Mouse (Mus musculus): Measurements from ENCODE around the gene Olfr544. TPM values are rescaled to one million over a fixed set of nuclear protein-coding genes. Genes with fewer than 3 reads are reported as not detected.

Olfr544 gene
- polyA plus RNA-seq, 1 experiment = not detected

DNA sequence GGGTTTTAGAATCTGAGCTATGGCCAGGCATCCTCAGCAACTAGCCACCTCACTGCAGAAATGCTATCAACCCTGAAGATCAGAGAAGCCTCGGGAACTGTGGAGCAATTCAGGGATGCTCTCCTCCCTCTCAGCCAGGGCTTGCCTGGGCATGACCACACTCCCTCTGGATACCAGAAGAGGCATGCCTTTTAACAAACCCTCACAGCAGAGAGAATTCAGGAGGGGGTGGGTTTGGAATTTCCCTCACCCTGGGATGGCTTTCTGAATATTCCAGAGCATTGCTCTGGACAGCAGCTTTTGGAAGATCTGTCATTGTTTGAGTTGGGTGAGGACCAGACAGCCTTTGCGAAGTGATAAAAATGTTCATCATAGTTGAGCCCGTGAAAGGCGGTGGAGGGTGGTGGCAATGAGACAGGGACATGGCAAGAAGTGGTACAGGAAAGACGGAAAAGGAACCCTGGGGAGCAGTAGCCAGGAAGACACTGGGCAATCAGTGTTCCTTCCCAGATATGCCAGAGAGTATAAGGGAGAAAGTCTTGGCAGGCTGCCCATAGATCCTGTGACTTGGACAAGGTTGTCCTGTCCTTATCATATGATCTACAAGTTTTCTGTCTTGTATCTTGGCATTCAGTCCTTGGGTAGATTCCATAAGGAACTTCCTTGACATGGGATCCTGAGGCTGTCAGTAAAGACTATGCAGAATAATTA lies 8.6 kb downstream of the Olfr544 start:
- H3K36me3 ChIP-seq (ENCODE audit: control insufficient read depth, insufficient read depth) = no peaks in the 10 kb centered on the region
- TF ChIP-seq CEBPB (IDR thresholded peaks at IDR 0.05; ENCODE audit: insufficient read depth, poor library complexity, severe bottlenecking) (no peak), REST (IDR thresholded peaks at IDR 0.05; ENCODE audit: insufficient read depth, insufficient read length) (no peak), TCF3 (IDR thresholded peaks at IDR 0.05; ENCODE audit: insufficient read length, low read depth) (no peak), TCF12 (IDR thresholded peaks at IDR 0.05; ENCODE audit: insufficient read depth, poor library complexity, severe bottlenecking) (no peak), SRF (IDR thresholded peaks at IDR 0.05; ENCODE audit: control insufficient read depth, insufficient read length, low read depth) (no peak), MAX (IDR thresholded peaks at IDR 0.05; ENCODE audit: low read depth) (no peak), POLR2A (IDR thresholded peaks at IDR 0.05; ENCODE audit: insufficient read length, low read depth) (no peak), USF1 (IDR thresholded peaks at IDR 0.05; ENCODE audit: low read depth) (no peak), MYOG (IDR thresholded peaks at IDR 0.05; ENCODE audit: control insufficient read depth in 1 of 3, insufficient read depth in 1 of 3, insufficient read length in 2 of 3, low read depth in 2 of 3) (no peak), POLR2AphosphoS2 (IDR thresholded peaks at IDR 0.05; ENCODE audit: insufficient read length, low read depth) (no peak), E2F4 (IDR thresholded peaks at IDR 0.05; ENCODE audit: insufficient read depth) (no peak), MYOD1 (IDR thresholded peaks at IDR 0.05; ENCODE audit: control insufficient read depth in 1 of 3, insufficient read length in 2 of 3, low read depth in 2 of 3) (no peak)
- H3ac ChIP-seq (ENCODE audit: control insufficient read depth, insufficient read length) = no peak overlapping the region
- no peak overlapping the region for H3K4me3 ChIP-seq
- no peak overlapping the region for H3K4me2 ChIP-seq (ENCODE audit: low read depth)
- no peaks in the 10 kb centered on the region for H3K79me2 ChIP-seq (ENCODE audit: control insufficient read depth, insufficient read depth)
- no peaks in the 10 kb centered on the region for H3K27me3 ChIP-seq (ENCODE audit: control insufficient read depth, insufficient read depth, insufficient read length)

DNA sequence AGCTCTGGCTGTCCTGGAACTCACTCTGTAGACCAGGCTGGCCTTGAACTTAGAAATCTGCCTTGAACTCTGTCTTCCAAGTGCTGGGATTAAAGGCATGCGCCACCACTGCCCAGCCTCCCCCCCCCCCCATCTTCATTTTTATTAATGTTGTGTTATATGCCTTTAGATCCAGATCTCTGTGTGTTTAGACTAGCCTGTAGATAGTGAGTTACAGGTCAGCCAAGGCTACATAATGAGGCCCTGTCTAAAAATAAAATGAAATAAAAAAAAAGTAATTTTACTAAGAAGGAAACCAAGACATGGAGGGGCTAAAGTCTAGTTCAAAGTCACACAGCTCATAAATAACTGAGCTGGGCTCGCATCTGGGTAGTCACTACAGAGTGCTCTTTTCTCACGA lies 9.2 kb downstream of the Olfr544 start:
- no peaks in the 10 kb centered on the region for H3K27me3 ChIP-seq (ENCODE audit: control insufficient read depth, insufficient read depth, insufficient read length)
- H3ac ChIP-seq (ENCODE audit: control insufficient read depth, insufficient read length) = no peak overlapping the region
- TF ChIP-seq TCF12 (IDR thresholded peaks at IDR 0.05; ENCODE audit: insufficient read depth, poor library complexity, severe bottlenecking) (no peak), E2F4 (IDR thresholded peaks at IDR 0.05; ENCODE audit: insufficient read depth) (no peak), SRF (IDR thresholded peaks at IDR 0.05; ENCODE audit: control insufficient read depth, insufficient read length, low read depth) (no peak), MYOG (IDR thresholded peaks at IDR 0.05; ENCODE audit: control insufficient read depth in 1 of 3, insufficient read depth in 1 of 3, insufficient read length in 2 of 3, low read depth in 2 of 3) (no peak), MYOD1 (IDR thresholded peaks at IDR 0.05; ENCODE audit: control insufficient read depth in 1 of 3, insufficient read length in 2 of 3, low read depth in 2 of 3) (no peak), POLR2AphosphoS2 (IDR thresholded peaks at IDR 0.05; ENCODE audit: insufficient read length, low read depth) (no peak), REST (IDR thresholded peaks at IDR 0.05; ENCODE audit: insufficient read depth, insufficient read length) (no peak), TCF3 (IDR thresholded peaks at IDR 0.05; ENCODE audit: insufficient read length, low read depth) (no peak), CEBPB (IDR thresholded peaks at IDR 0.05; ENCODE audit: insufficient read depth, poor library complexity, severe bottlenecking) (no peak), MAX (IDR thresholded peaks at IDR 0.05; ENCODE audit: low read depth) (no peak)

DNA sequence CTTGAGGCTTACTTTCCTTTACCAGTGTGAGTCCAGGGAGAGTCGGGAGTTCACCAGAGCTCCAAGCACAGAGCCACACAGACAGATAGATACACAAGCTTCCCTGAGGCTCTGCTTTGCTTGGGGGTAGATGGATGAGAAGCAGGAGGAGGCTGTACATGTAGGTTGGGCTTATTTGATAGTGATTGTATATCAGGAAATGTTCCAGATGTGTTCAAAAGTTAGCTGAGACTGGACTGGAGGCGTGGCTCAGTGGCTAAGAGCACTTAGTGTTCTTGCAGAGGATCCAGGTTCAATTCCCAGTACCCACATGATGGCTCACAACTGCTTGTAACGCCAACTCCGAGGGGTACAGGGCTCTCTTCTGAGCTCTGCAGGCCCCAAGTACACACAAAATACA lies 9.7 kb downstream of the Olfr544 start:
- no peak overlapping the region for H3ac ChIP-seq (ENCODE audit: control insufficient read depth, insufficient read length)
- H3K36me3 ChIP-seq (ENCODE audit: control insufficient read depth, insufficient read depth) = no peaks in the 10 kb centered on the region
- no peaks in the 10 kb centered on the region for H3K79me2 ChIP-seq (ENCODE audit: control insufficient read depth, insufficient read depth)
- H3K27me3 ChIP-seq (ENCODE audit: control insufficient read depth, insufficient read depth, insufficient read length) = no peaks in the 10 kb centered on the region
- H3K4me3 ChIP-seq = no peak overlapping the region
- TF ChIP-seq CEBPB (IDR thresholded peaks at IDR 0.05; ENCODE audit: insufficient read depth, poor library complexity, severe bottlenecking) (no peak), TCF12 (IDR thresholded peaks at IDR 0.05; ENCODE audit: insufficient read depth, poor library complexity, severe bottlenecking) (no peak), MYOG (IDR thresholded peaks at IDR 0.05; ENCODE audit: control insufficient read depth in 1 of 3, insufficient read depth in 1 of 3, insufficient read length in 2 of 3, low read depth in 2 of 3) (no peak), E2F4 (IDR thresholded peaks at IDR 0.05; ENCODE audit: insufficient read depth) (no peak), USF1 (IDR thresholded peaks at IDR 0.05; ENCODE audit: low read depth) (no peak), POLR2A (IDR thresholded peaks at IDR 0.05; ENCODE audit: insufficient read length, low read depth) (no peak), POLR2AphosphoS2 (IDR thresholded peaks at IDR 0.05; ENCODE audit: insufficient read length, low read depth) (no peak), SRF (IDR thresholded peaks at IDR 0.05; ENCODE audit: control insufficient read depth, insufficient read length, low read depth) (no peak), MAX (IDR thresholded peaks at IDR 0.05; ENCODE audit: low read depth) (no peak), TCF3 (IDR thresholded peaks at IDR 0.05; ENCODE audit: insufficient read length, low read depth) (no peak), MYOD1 (IDR thresholded peaks at IDR 0.05; ENCODE audit: control insufficient read depth in 1 of 3, insufficient read length in 2 of 3, low read depth in 2 of 3) (no peak), REST (IDR thresholded peaks at IDR 0.05; ENCODE audit: insufficient read depth, insufficient read length) (no peak)
- H3K4me2 ChIP-seq (ENCODE audit: low read depth) = no peak overlapping the region

More for the DNA sequence above, 9.2 kb downstream of the Olfr544 start:
- no peaks in the 10 kb centered on the region for H3K36me3 ChIP-seq (ENCODE audit: control insufficient read depth, insufficient read depth)
- H3K4me3 ChIP-seq = no peak overlapping the region
- H3K79me2 ChIP-seq (ENCODE audit: control insufficient read depth, insufficient read depth) = no peaks in the 10 kb centered on the region
- H3K4me2 ChIP-seq (ENCODE audit: low read depth) = no peak overlapping the region

DNA sequence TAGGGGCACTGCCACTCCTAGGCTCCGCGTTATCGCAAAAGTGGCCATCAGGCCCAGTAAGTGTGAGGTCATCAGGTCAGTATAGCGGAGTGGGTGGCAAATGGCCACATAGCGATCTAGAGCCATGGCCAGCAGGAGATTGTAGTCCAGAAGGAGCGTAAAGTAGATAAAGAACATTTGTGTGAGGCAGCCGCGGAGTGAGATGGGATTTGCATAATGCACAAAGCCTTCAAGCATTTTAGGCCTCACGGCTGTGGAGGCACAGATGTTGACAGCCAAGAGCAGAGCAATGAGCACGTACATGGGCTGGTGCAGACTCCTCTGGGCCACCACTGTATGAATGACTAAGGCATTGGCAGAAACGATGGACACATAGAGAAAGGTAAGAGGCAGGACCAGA lies 10.7 kb downstream of the Olfr544 start:
- Histone ChIP-seq H3K79me2 (ENCODE audit: control insufficient read depth, insufficient read depth) (no peaks in the 10 kb centered on the region), H3K27me3 (ENCODE audit: control insufficient read depth, insufficient read depth, insufficient read length) (no peaks in the 10 kb centered on the region), H3K4me3 (no peak overlapping the region), H3K36me3 (ENCODE audit: control insufficient read depth, insufficient read depth) (no peaks in the 10 kb centered on the region), H3ac (ENCODE audit: control insufficient read depth, insufficient read length) (no peak overlapping the region), H3K4me2 (ENCODE audit: low read depth) (no peak overlapping the region)
- TF ChIP-seq E2F4 (IDR thresholded peaks at IDR 0.05; ENCODE audit: insufficient read depth) (no peak), TCF3 (IDR thresholded peaks at IDR 0.05; ENCODE audit: insufficient read length, low read depth) (no peak), POLR2A (IDR thresholded peaks at IDR 0.05; ENCODE audit: insufficient read length, low read depth) (no peak), SRF (IDR thresholded peaks at IDR 0.05; ENCODE audit: control insufficient read depth, insufficient read length, low read depth) (no peak), TCF12 (IDR thresholded peaks at IDR 0.05; ENCODE audit: insufficient read depth, poor library complexity, severe bottlenecking) (no peak), MYOD1 (IDR thresholded peaks at IDR 0.05; ENCODE audit: control insufficient read depth in 1 of 3, insufficient read length in 2 of 3, low read depth in 2 of 3) (no peak)
